Mouse (Mus musculus): ENCODE results near the gene Gm19965.

Gm19965 gene

DNA sequence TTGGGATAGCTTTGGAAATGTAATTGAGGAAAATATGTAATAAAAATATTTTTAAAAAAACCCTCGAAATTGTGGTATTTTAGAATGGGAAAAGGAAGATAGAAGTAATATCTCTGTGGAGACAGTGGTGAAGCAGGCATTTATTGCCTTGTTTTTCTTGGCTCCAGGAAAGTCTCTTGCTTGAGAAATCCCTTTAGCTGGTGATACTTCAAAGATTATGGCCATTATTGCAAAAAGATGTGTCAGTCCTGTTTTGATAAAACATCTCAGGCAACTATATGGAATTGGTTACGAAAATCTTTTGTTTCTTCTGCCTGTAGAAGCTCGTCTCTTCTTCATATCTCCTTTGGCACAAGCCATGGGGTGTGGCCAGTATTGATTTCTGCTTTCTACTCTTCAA is at the start of gene Gm19965:
TSS of gene Gm19965 (plus strand) at position 301 of the 400 bp plus-strand sequence.
- no peak for DNase-seq

- no peak for DNase-seq
These were observed 20.3 kb upstream of the Gm19965 start for GRCm38 (mm10) chr1:116782471-116782989.

Measured in B cell, adult 2 months (primary cell).